Mouse (Mus musculus) G1E (cell line): ENCODE results near the gene Ceacam1.

Experiments used
- CTCF ChIP-seq: IDR thresholded peaks from 2 replicates; pipeline ENCODE4 v1.5.1; 2012; ENCODE audit warnings: low read depth, low read length, inconsistent platforms, mixed read lengths
- GATA1 ChIP-seq: IDR thresholded peaks from 2 replicates; pipeline ENCODE4 v1.6.1; 2012; ENCODE audit warnings: borderline replicate concordance, low read length, inconsistent platforms, mixed read lengths
- GATA2 ChIP-seq: IDR thresholded peaks from 2 replicates; pipeline ENCODE4 v1.6.1; 2012; ENCODE audit warnings: low read depth, low read length, inconsistent platforms, borderline replicate concordance
- POLR2AphosphoS5 ChIP-seq: IDR thresholded peaks from 2 replicates; pipeline ENCODE4 v1.6.1; 2012; ENCODE audit warnings: low read depth, low read length, inconsistent platforms; ENCODE audit not compliant: insufficient replicate concordance
- TAL1 ChIP-seq: conservative IDR thresholded peaks from 2 replicates; pipeline ENCODE4 v1.6.1; 2012; ENCODE audit warnings: low read depth, low read length, inconsistent platforms, mixed read lengths

DNA sequence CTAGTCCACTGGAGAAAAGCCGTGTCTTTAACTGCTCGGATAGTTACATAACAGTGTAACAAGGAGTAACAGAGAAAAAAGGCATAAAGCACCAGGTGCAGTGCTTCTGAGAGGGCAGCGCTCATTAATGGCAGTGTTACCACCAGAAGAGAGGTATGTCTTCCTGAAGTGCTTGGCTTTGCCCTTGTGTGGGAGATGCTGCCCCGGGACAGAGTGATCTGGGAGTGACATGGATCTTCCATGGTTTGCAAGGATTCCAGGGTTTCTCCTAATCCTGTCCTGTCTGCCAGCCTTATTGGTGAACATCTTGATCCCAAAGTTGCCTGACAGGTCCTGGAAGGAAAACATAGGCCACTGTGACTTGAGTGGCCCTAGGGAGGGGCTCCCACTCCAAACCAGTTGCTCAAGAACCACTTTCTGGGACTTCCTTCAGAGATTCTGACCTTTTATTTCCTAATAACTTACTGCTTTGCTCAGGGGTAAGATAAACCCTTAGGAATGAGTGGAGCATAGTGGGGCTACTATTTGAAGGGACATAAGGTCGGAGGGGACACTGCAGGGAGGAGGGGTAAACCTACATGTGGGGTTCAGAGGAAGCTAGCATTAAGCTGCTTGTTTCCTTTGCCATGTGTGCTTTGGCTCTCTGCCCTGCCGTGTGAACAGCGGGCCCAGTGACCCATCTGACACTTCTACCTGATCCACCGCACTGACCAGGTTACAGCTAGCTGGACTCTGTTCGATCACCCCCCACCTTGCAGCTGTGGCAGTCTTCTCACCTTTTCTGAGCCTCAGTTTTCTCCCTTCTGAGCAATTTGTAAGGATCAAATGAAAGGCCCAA, 37.2 kb downstream of the Ceacam1 start:
- TF ChIP-seq CTCF: no peak
- TF ChIP-seq GATA1: no peak
- no peak for TF ChIP-seq POLR2AphosphoS5
- TF ChIP-seq GATA2: no peak
- no peak for TF ChIP-seq TAL1
